Mouse (Mus musculus) layer of hippocampus, adult 8-10 months (tissue): ENCODE data around the gene Gnb5. TPM values are rescaled to one million over a fixed set of nuclear protein-coding genes. Genes with fewer than 3 reads are reported as not detected.

ENCODE experiments used
- DNase-seq, 2 experiments: peaks; one replicate each; pipeline ENCODE4 v3.0.0; 2022; ENCODE audit warnings: low spot score in 2 of 2
- total RNA-seq, 4 experiments: library from RNA; stranded (reverse); gene quantifications; 2 replicates each; pipeline ENCODE4 v1.2.4; 2022

Gene Gnb5
- 100 to 1,000 TPM; 110 to 135 (median 125) TPM for total RNA-seq

- peak in 1 of 2 experiments; percentile 41 for DNase-seq
These were observed at the start of gene Gnb5 for GRCm38 (mm10) chr9:75306126-75306898. TSS of gene Gnb5 (plus strand) at chr9:75306288.

GRCm38 (mm10) chr9:75258792-75259191 is 47.3 kb upstream of the Gnb5 start:
- DNase-seq: no peak

GRCm38 (mm10) chr9:75259656-75260055 is 46.4 kb upstream of the Gnb5 start:
- no peak for DNase-seq

- no peak for DNase-seq
These were observed 44.7 kb upstream of the Gnb5 start for GRCm38 (mm10) chr9:75261332-75261872.

DNA sequence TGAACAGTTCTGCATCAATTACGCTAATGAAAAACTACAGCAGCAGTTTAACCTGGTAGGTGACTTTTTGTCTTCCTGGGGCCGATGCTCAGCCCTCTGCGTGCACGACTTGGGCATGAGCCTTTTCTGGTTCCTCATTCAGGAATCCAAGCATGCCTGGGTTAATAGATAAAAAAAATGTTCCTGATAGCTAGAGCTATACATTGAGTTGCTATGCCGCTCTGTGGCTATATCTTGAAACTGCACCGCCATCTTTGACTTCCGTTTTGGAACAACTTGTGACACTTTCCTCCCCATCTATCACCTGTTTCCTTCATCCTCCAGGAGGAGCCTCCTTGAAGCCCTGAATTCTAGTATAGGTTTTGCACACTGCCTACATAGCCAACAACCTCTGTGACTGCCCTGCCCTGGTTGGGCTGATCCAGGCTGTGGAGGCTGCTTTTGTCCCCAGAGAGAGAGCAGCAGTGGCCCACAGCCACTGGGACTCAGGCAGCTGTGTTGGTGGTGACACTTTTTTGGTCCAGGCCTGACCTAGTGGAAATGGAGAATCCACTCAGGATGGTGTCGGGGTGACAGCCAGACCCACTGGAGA is 43.8 kb upstream of the Gnb5 start:
- DNase-seq: no peak

GRCm38 (mm10) chr9:75264008-75264718 is 41.9 kb upstream of the Gnb5 start:
- DNase-seq: no peak

DNA sequence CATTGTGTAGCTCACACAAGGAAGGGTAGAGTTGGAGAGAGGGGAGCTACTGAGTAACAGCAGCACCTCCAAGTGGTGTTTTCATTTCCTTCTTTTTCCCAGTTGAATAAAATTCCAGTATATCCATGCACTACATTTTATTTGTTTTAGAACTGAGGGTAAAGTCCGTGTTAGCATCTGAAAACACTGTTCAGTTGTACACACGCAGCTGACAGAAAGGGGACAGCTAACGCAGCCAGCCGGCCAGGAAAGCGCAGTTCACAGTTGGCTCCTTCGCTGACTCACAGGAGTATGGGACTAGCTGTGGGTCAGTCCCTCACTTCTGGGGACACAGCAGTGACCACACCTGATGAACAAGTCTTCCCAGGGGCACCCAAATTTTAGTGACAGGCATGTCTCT is 38.9 kb upstream of the Gnb5 start:
- no peak for DNase-seq

GRCm38 (mm10) chr9:75270382-75270781 is 35.7 kb upstream of the Gnb5 start:
- DNase-seq: no peak

- DNase-seq: no peak
These were observed 34.5 kb upstream of the Gnb5 start for GRCm38 (mm10) chr9:75271539-75271938.

- DNase-seq: no peak
These were observed 32.4 kb upstream of the Gnb5 start for GRCm38 (mm10) chr9:75273646-75274045.

- no peak for DNase-seq
These were observed 31.6 kb upstream of the Gnb5 start for GRCm38 (mm10) chr9:75274486-75274885.

DNA sequence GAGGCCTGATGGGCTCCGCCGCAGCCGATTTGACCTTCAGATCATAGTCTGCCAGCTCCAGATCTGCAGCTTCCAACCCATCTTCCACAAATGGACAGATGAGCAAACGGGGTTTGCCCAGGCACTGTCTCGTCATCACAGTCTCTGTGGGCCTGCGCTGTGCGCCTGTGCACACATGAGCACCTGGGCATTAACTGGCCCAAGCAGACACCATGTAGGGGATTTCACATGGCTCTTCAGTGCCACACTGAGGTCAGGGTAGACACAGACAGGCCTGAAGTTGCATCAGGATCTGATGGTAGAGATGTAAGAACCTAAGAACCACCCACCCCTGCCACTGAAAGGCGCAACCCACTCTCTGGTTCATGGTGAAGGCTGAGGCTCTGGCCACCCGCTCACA is 31.0 kb upstream of the Gnb5 start:
- DNase-seq: no peak

DNA sequence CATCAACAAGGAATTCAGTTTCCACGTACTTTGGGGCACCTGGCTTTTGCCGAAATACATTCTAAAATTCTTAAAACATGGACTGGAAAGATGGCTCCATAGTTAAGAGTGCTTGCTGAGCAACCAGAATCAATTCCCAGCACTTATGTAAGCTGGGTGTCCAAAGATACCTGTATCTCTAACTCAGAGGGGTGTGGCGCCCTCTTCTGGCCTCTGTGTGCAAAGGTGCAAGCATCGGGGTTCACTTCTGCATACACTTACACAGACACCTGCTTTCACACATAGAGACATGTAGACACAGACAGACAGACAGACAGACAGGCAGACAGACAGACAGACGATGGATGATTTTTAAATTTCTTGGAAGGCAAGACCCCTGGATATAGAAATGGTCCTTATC is 25.3 kb upstream of the Gnb5 start:
- peak in 1 of 2 experiments; percentile 44 for DNase-seq

DNA sequence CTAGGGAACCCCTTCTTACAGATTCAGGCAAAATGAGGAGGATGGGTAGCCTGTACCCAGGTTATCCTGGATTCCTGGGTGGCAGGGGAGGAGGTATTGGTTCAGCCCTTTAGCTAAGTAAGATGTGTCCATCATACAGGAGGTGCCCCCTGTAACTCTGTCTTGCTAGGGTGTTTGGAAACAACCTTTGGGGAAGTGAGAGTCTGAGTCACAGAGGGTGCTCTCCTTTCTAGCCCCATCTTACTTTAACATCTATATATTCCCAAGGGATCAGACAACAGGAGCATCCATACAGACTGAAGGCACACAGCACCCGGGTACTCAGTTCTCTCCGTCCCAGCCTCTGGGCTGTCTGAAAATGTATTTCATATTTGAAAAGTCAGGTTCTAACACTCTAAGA is 23.9 kb upstream of the Gnb5 start:
- DNase-seq: no peak

DNA sequence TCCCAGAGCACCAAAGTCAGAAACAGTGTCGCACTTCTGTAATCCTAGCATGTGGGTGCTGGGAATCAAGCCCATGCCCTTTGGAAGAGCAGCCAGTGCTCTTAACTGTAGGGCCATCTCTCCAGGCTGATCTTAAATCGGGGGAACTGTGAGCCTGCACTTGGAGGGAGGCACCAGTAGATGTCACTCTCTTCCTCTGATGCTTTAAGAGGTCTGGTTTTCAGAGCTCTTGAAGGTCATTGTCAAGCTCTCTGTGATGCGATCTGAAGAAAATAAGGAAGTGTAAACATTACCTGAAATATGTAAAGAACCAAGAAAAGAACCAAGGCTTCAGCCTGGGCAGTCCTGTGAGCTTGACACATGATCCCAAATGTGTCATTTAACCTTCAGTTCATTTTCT is 23.3 kb upstream of the Gnb5 start:
- peak; percentile 28 to 58 for DNase-seq

DNA sequence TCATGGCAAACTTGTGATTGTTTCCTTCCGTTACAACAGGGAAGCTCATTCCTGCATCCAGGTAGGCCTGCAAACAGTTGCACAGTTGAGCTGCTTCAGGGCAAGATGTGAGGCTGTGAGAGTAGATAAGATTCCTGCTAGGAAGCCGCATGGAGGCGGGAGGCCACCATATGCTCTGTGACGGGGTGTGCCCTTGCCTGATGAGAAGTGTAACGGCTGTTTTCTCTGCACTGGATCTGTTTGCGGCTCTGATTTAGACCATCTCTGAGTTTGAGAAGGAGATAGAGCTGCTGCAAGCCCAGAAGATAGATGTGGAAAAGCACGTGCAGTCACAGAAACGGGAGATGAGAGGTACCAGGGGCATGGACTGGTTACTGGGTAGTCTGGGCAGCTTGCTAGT is 22.5 kb upstream of the Gnb5 start:
- peak in 1 of 2 experiments; percentile 22 for DNase-seq

- DNase-seq: no peak
These were observed 20.7 kb upstream of the Gnb5 start for GRCm38 (mm10) chr9:75285363-75285762.

DNA sequence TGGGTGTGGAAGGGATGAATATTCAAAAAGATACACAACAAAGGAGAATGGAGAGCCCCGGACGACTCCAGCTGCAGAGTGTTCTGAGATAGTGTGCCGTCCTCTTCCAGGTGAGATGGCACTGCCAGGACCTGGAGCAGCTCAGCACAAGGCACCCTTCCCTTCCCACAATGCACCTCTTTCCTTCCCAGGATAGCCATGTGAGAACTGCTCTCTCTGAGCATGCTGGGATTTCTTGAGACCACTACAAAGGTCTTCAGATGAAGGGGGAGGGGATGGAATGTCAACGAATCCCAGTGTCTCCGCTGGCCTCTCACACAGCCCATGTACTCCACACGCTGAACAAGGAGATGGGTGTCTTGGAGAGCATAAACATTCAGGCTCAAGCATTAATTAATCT is 18.5 kb upstream of the Gnb5 start:
- no peak for DNase-seq

DNA sequence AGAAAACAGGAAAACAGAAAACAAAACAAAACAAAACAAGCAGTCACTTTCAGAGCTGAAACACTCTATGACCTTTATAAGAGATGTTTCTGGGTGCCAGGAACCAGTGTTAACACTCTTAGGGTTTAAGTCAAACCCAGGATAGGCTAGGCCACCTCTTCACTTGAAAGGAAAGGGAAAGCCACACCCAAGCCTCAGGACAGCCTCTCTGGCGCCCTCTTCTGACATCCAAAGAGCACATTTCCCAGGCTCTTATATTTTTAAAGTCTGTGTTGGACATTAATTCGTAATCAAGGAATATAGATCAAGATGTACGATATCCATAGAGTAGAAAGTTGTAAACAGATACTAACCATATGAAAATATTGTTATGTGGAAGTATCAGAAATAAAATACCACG is 16.5 kb upstream of the Gnb5 start:
- no peak for DNase-seq

- DNase-seq: no peak
These were observed 6.7 kb upstream of the Gnb5 start for GRCm38 (mm10) chr9:75299342-75299741.

GRCm38 (mm10) chr9:75303033-75303432 is 3.1 kb upstream of the Gnb5 start:
- no peak for DNase-seq

DNA sequence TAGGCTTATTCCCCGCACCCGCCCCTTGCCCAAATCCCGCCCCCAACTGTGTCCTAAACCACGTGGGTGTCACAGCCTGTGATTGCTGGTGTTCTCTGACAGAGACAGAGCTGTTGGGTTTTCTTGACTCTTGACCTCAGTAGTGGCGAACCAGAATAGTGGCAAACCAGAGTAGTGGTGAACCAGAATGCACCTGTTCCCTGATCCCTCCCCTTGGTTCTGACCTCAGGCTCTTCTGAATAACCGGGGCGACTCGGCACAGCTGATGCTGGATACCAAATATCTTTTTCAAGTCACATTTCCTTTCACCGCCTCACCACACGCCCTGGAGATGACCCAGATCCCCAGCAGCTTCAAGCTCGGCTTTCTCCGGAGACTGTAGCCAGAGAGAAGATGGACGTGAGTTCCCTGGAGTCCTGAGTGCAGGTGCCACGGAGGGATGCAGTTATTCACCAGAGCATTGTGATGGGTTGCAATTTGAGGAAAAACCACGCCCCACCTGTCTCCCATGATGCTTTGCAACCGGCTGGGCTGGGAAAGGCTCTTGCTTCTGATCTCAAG is 2.3 kb upstream of the Gnb5 start:
- DNase-seq: no peak
